Mouse (Mus musculus) E14TG2a.4 (cell line): ENCODE data around the gene Ddx49.

Experiments
- CTCF ChIP-seq: conservative IDR thresholded peaks from 2 replicates; pipeline ENCODE4 v1.5.1; 2014; ENCODE audit warnings: low read length
- NANOG ChIP-seq: IDR thresholded peaks from 2 replicates; pipeline ENCODE4 v1.6.1; 2014; ENCODE audit warnings: borderline replicate concordance, low read length, mixed read lengths

- no peak for TF ChIP-seq CTCF
- TF ChIP-seq NANOG = no peak
Measured at GRCm38 (mm10) chr8:70329124-70329834, 27.0 kb upstream of the Ddx49 start, which contains the start of gene Gdf1.
